ENCODE assay signal across 8 mouse cellular contexts in genomic region chr9:45146267-45146597, GRCm38 (mm10). TPM values are rescaled to one million over a fixed set of nuclear protein-coding genes. Genes with fewer than 3 reads are reported as not detected.
DNase-seq lines count a peak whose midpoint lies in the region; ATAC-seq and TF ChIP-seq lines count a peak whose summit lies in the region.

No protein-coding gene starts in this region.

- H3K27ac ChIP-seq in bone marrow, adult 2 months (ENCODE audit: control insufficient read depth, insufficient read depth, low read depth, low read length, poor library complexity): no peak overlapping the region
- H3K27ac ChIP-seq in embryonic facial prominence, embryonic 15.5 days (replicated peaks): no peak overlapping the region
- H3K27ac ChIP-seq in neural tube, embryonic 15.5 days (replicated peaks): no peak overlapping the region

- H3K36me3 ChIP-seq in embryonic facial prominence, embryonic 15.5 days: no peaks in the 10 kb centered on the region
- H3K36me3 ChIP-seq in neural tube, embryonic 15.5 days: no peaks in the 10 kb centered on the region

- H3K4me3 ChIP-seq in bone marrow, adult 2 months (replicated peaks; ENCODE audit: control insufficient read depth, low read depth, low read length): no peak overlapping the region
- peak overlapping the region; percentile 33 for H3K4me3 ChIP-seq in embryonic facial prominence, embryonic 15.5 days (replicated peaks)
- H3K4me3 ChIP-seq in neural tube, embryonic 15.5 days (replicated peaks): peak overlapping the region; percentile 41

- TF ChIP-seq POLR2A in bone marrow, adult 2 months (IDR thresholded peaks at IDR 0.05; ENCODE audit: borderline replicate concordance, control insufficient read depth, low read depth, low read length): no peak

- TF ChIP-seq CTCF in bone marrow, adult 2 months (IDR thresholded peaks at IDR 0.05; ENCODE audit: control insufficient read depth, insufficient read depth, low read length): 0 out of 2 replicates have a peak, but pooled peaks have one; percentile 20

- ATAC-seq in CD4-positive, CD25-positive, alpha-beta regulatory T cell, adult 4 months: peak; percentile 74
- no peak for ATAC-seq in embryonic facial prominence, embryonic 15.5 days (ENCODE audit: insufficient number of reproducible peaks, low FRiP score, low TSS enrichment, low read depth)
- ATAC-seq in neural tube, embryonic 15.5 days (ENCODE audit: low FRiP score): peak; percentile 59; the same call in 1 of the 2 replicates

- under 1% methylated on average over 5 of the region's 5 CpGs for WGBS in bone marrow, adult 2 months
- WGBS in embryonic facial prominence, embryonic 15.5 days: 0% methylated on average over 5 of the region's 5 CpGs
- WGBS in neural tube, embryonic 15.5 days: under 1% methylated on average over 5 of the region's 5 CpGs

- intact Hi-C loops in heart, postnatal 10 days (cut with DNase I): loop anchor here (1.0 to 10.0 kb wide), 3 partner anchors 25 to 361 kb away; no protein-coding TSS in a partner anchor

- H3K9ac ChIP-seq in embryonic facial prominence, embryonic 15.5 days: no peak overlapping the region
- H3K9ac ChIP-seq in neural tube, embryonic 15.5 days (replicated peaks): peak overlapping the region; percentile 43

- no peaks in the 10 kb centered on the region for H3K4me1 ChIP-seq in bone marrow, adult 2 months (ENCODE audit: control insufficient read depth, insufficient read depth, low read length)
- peaks cover 8% of the 10 kb centered on the region for H3K4me1 ChIP-seq in embryonic facial prominence, embryonic 15.5 days
- peaks cover 7% of the 10 kb centered on the region for H3K4me1 ChIP-seq in neural tube, embryonic 15.5 days

- peaks cover 60% of the 10 kb centered on the region for H3K27me3 ChIP-seq in embryonic facial prominence, embryonic 15.5 days
- peaks cover 79% of the 10 kb centered on the region for H3K27me3 ChIP-seq in neural tube, embryonic 15.5 days (replicated peaks)

- peak overlapping the region; percentile 69 for H3K4me2 ChIP-seq in embryonic facial prominence, embryonic 15.5 days (replicated peaks)
- H3K4me2 ChIP-seq in neural tube, embryonic 15.5 days: peak overlapping the region; percentile 88

- H3K9me3 ChIP-seq in embryonic facial prominence, embryonic 15.5 days (replicated peaks): no peaks in the 10 kb centered on the region
- H3K9me3 ChIP-seq in neural tube, embryonic 15.5 days (replicated peaks): no peaks in the 10 kb centered on the region

- DNase-seq in heart, postnatal 10 days: peak; percentile 68 to 85
- DNase-seq in kidney, postnatal 4 days: peak; percentile 84 to 85
- DNase-seq in lung, adult 18-20 months: peak; percentile 41 to 50
- peak; percentile 23 for DNase-seq in testis, postnatal 14 days (ENCODE audit: low spot score)

RNA-seq across cellular contexts. Expression of gene Scn4b, which starts 8.0 kb away (rescaled TPM):
- polyA plus RNA-seq in CD4-positive, CD25-positive, alpha-beta regulatory T cell, adult 4 months (2017; shearing (Covaris generic)): under 1 TPM in 1 of 2 experiments, not detected in 1; 0.07 TPM
- 0.60 TPM in 1 of 2 replicates, not detected in the other for polyA plus RNA-seq in bone marrow, adult 2 months (2011; ENCODE audit: insufficient read depth, insufficient read length, low replicate concordance, missing spikeins)
- polyA plus RNA-seq in embryonic facial prominence, embryonic 15.5 days (2015; fragmentation: Nextera tagmentation; extraction: Ambion mirVana): 1.00 and 1.6 TPM in 2 replicates
- total RNA-seq in heart, postnatal 10 days (2021): under 1 TPM; 0.20 to 0.22 TPM
- polyA plus RNA-seq in neural tube, embryonic 15.5 days (2015; fragmentation: Nextera tagmentation; extraction: Ambion mirVana): 0.55 and 2.0 TPM in 2 replicates

RNA-seq across cellular contexts. Expression of gene Scn2b, which starts 28.6 kb away (rescaled TPM):
- under 1 TPM; 0.30 to 0.39 TPM for polyA plus RNA-seq in CD4-positive, CD25-positive, alpha-beta regulatory T cell, adult 4 months (2017; shearing (Covaris generic))
- 0.37 and 0.41 TPM in 2 replicates for polyA plus RNA-seq in bone marrow, adult 2 months (2011; ENCODE audit: insufficient read depth, insufficient read length, low replicate concordance, missing spikeins)
- 4.1 and 4.4 TPM in 2 replicates for polyA plus RNA-seq in embryonic facial prominence, embryonic 15.5 days (2015; fragmentation: Nextera tagmentation; extraction: Ambion mirVana)
- 1 to 10 TPM in 1 of 2 experiments, under 1 TPM in 1; 0.79 to 1.1 TPM for total RNA-seq in heart, postnatal 10 days (2021)
- 11.9 and 12.0 TPM in 2 replicates for polyA plus RNA-seq in neural tube, embryonic 15.5 days (2015; fragmentation: Nextera tagmentation; extraction: Ambion mirVana)

RNA-seq across cellular contexts. Expression of gene BC049352, which starts 35.6 kb away (rescaled TPM):
- polyA plus RNA-seq in CD4-positive, CD25-positive, alpha-beta regulatory T cell, adult 4 months (2017; shearing (Covaris generic)): 1 to 10 TPM; 2.5 to 3.2 TPM
- polyA plus RNA-seq in bone marrow, adult 2 months (2011; ENCODE audit: insufficient read depth, insufficient read length, low replicate concordance, missing spikeins): not detected in 2 replicates
- 5.4 and 6.7 TPM in 2 replicates for polyA plus RNA-seq in embryonic facial prominence, embryonic 15.5 days (2015; fragmentation: Nextera tagmentation; extraction: Ambion mirVana)
- not detected for total RNA-seq in heart, postnatal 10 days (2021)
- polyA plus RNA-seq in neural tube, embryonic 15.5 days (2015; fragmentation: Nextera tagmentation; extraction: Ambion mirVana): not detected in 2 replicates

RNA-seq across cellular contexts. Expression of gene Tmprss4, which starts 57.7 kb away (rescaled TPM):
- not detected for polyA plus RNA-seq in CD4-positive, CD25-positive, alpha-beta regulatory T cell, adult 4 months (2017; shearing (Covaris generic))
- polyA plus RNA-seq in bone marrow, adult 2 months (2011; ENCODE audit: insufficient read depth, insufficient read length, low replicate concordance, missing spikeins): not detected in 2 replicates
- 14.1 and 16.6 TPM in 2 replicates for polyA plus RNA-seq in embryonic facial prominence, embryonic 15.5 days (2015; fragmentation: Nextera tagmentation; extraction: Ambion mirVana)
- not detected for total RNA-seq in heart, postnatal 10 days (2021)
- 2.7 TPM in 1 of 2 replicates, not detected in the other for polyA plus RNA-seq in neural tube, embryonic 15.5 days (2015; fragmentation: Nextera tagmentation; extraction: Ambion mirVana)

Comparison
In these comparisons a context has a peak if more than half of its experiments do, and no peak if none do; other contexts are left out.
1. DNase-seq: peak in every context shown above with its lines; median percentile 84 in kidney, postnatal 4 days; 76 in heart, postnatal 10 days; 46 in lung, adult 18-20 months; 23 in testis, postnatal 14 days.